Mouse (Mus musculus): ENCODE measurements around the gene Pramel4. TPM values are rescaled to one million over a fixed set of nuclear protein-coding genes. Genes with fewer than 3 reads are reported as not detected.
"Not testable (repeated sequence)": the region's sequence is repeated elsewhere in the genome, so short reads cannot be mapped to it uniquely, and the experiment has no call there.

Gene Pramel4
- not detected in 2 replicates for polyA plus RNA-seq (2011; ENCODE audit: insufficient read length, low read depth, missing spikeins)

GRCm38 (mm10) chr4:144058826-144059225 is at the start of gene Pramel4:
Gene Pramel4 (plus strand): TSS chr4:144059126.
- not testable (repeated sequence) for H3K27ac ChIP-seq (ENCODE audit: insufficient read depth, low read length); H3K4me3 ChIP-seq (ENCODE audit: insufficient read depth, low read length); H3K4me1 ChIP-seq (ENCODE audit: control insufficient read depth, insufficient read depth, low read length)

- not testable (repeated sequence) for H3K4me3 ChIP-seq (ENCODE audit: insufficient read depth, low read length); H3K27ac ChIP-seq (ENCODE audit: insufficient read depth, low read length); H3K4me1 ChIP-seq (ENCODE audit: control insufficient read depth, insufficient read depth, low read length)
These were observed 47.2 kb downstream of the Pramel4 start, which contains the start of gene Gm13102 for GRCm38 (mm10) chr4:144106174-144106573. Gene Gm13102 (plus strand): TSS chr4:144106474.

Other genes with a start within 250 kb of the Pramel4 start
- not detected in 2 replicates for gene Gm13084, start 243.0 kb upstream of the Pramel4 start, polyA plus RNA-seq (2011; ENCODE audit: insufficient read length, low read depth, missing spikeins)
- not detected in 2 replicates for gene Gm13103, start 212.6 kb upstream of the Pramel4 start, polyA plus RNA-seq (2011; ENCODE audit: insufficient read length, low read depth, missing spikeins)
- not detected in 2 replicates for gene Pramef6, start 158.7 kb upstream of the Pramel4 start, polyA plus RNA-seq (2011; ENCODE audit: insufficient read length, low read depth, missing spikeins)
- not detected in 2 replicates for gene Pramef25, start 108.1 kb upstream of the Pramel4 start, polyA plus RNA-seq (2011; ENCODE audit: insufficient read length, low read depth, missing spikeins)
- gene Gm13101, start 92.2 kb upstream of the Pramel4 start, polyA plus RNA-seq (2011; ENCODE audit: insufficient read length, low read depth, missing spikeins), result not detected in 2 replicates
- gene Pramef17, start 64.8 kb upstream of the Pramel4 start, polyA plus RNA-seq (2011; ENCODE audit: insufficient read length, low read depth, missing spikeins), result not detected in 2 replicates
- not detected in 2 replicates for gene Gm13102, start 47.3 kb downstream of the Pramel4 start, polyA plus RNA-seq (2011; ENCODE audit: insufficient read length, low read depth, missing spikeins)
- gene Oog3, start 103.5 kb downstream of the Pramel4 start, polyA plus RNA-seq (2011; ENCODE audit: insufficient read length, low read depth, missing spikeins), result not detected in 2 replicates
- gene Oog2, start 131.6 kb downstream of the Pramel4 start, polyA plus RNA-seq (2011; ENCODE audit: insufficient read length, low read depth, missing spikeins), result not detected in 2 replicates
- gene C87977, start 154.2 kb downstream of the Pramel4 start, polyA plus RNA-seq (2011; ENCODE audit: insufficient read length, low read depth, missing spikeins), result not detected in 2 replicates
- not detected in 2 replicates for gene Pramel5, start 221.4 kb downstream of the Pramel4 start, polyA plus RNA-seq (2011; ENCODE audit: insufficient read length, low read depth, missing spikeins)

Measured in embryonic fibroblast, embryonic 13.5 days (primary cell).